Mouse (Mus musculus) spleen, postnatal 36 days (tissue): Measurements from ENCODE around the gene Bahcc1.
A peak's percentile ranks its signal among the peaks of the same experiment; 100 is the strongest.

Experiments used
- DNase-seq, 2 experiments: peaks; one replicate each; pipeline ENCODE4 v3.0.0; 2022; ENCODE audit warnings: low spot score in 2 of 2, mixed read lengths in 1 of 2

The Bahcc1 gene

GRCm38 (mm10) chr11:120293714-120294113 lies 61.0 kb downstream of the Bahcc1 start:
- DNase-seq, result no peak

- no peak for DNase-seq
These were observed 63.8 kb downstream of the Bahcc1 start for GRCm38 (mm10) chr11:120296305-120297144.

- DNase-seq, result no peak
These were observed 65.0 kb downstream of the Bahcc1 start for GRCm38 (mm10) chr11:120297767-120298166.

- DNase-seq, result no peak
These were observed 65.8 kb downstream of the Bahcc1 start for GRCm38 (mm10) chr11:120298441-120299141.

- no peak for DNase-seq
These were observed 66.7 kb downstream of the Bahcc1 start for GRCm38 (mm10) chr11:120299484-120299883.

- no peak for DNase-seq
These were observed 70.4 kb downstream of the Bahcc1 start for GRCm38 (mm10) chr11:120303119-120303518.

- DNase-seq, result peak; percentile 38 to 53
These were observed 71.0 kb downstream of the Bahcc1 start for GRCm38 (mm10) chr11:120303559-120304349.

- no peak for DNase-seq
These were observed 71.6 kb downstream of the Bahcc1 start for GRCm38 (mm10) chr11:120304350-120304694.

- peak; percentile 87 to 88 for DNase-seq
These were observed 72.3 kb downstream of the Bahcc1 start for GRCm38 (mm10) chr11:120304886-120305534.

- no peak for DNase-seq
These were observed 73.0 kb downstream of the Bahcc1 start for GRCm38 (mm10) chr11:120305535-120306365.

- DNase-seq, result no peak
These were observed 73.8 kb downstream of the Bahcc1 start for GRCm38 (mm10) chr11:120306366-120307131.

GRCm38 (mm10) chr11:120307132-120307413 lies 74.3 kb downstream of the Bahcc1 start:
- DNase-seq, result no peak

- peak; percentile 78 to 82 for DNase-seq
These were observed 75.1 kb downstream of the Bahcc1 start for GRCm38 (mm10) chr11:120307566-120308430.

GRCm38 (mm10) chr11:120308441-120309320 lies 75.9 kb downstream of the Bahcc1 start:
- no peak for DNase-seq

- peak; percentile 74 to 79 for DNase-seq
These were observed 78.1 kb downstream of the Bahcc1 start for GRCm38 (mm10) chr11:120310813-120311312.

- no peak for DNase-seq
These were observed 78.8 kb downstream of the Bahcc1 start for GRCm38 (mm10) chr11:120311561-120311960.

- no peak for DNase-seq
These were observed 79.3 kb downstream of the Bahcc1 start for GRCm38 (mm10) chr11:120312069-120312468.
